ENCODE assay signal across 8 mouse cellular contexts in the genomic region with DNA sequence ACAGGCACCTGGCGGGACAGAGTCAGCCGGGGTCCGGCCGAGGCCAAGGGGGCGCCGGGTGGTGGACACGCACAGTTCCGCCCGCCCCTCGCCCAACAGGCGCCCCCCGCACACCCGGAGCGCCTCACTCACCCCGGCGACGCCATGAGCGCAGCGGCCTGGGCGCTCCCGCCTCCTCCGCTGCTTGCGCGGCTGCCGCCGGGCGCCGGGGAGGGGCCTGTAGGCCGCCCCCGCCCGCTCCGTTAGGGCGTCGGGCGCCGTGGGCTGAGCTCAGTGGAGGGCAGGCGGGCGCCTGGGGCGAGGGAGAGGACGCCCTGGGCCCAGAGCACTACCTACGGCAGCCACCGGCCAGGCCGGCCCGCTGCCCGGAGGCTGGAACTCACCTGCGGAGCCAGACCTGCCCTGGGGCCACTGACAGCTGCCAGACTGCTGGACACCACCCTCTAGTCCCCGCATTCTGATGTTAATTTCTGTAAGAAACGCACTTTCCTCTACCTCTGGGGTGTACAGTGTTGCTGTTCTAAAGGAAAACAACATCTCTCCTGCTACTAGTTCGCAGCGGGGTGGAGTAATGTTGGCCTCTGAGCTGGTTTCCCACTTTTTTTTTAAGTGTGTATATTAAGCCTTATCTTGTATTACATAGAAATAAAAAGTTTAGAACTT. TPM values are rescaled to one million over a fixed set of nuclear protein-coding genes. Genes with fewer than 3 reads are reported as not detected.
DNase-seq lines count a peak whose midpoint lies in the region; ATAC-seq and TF ChIP-seq lines count a peak whose summit lies in the region.

No protein-coding gene starts in this region.

- TF ChIP-seq CTCF in left cerebral cortex, adult 2 months (IDR thresholded peaks at IDR 0.05) = no peak

- peak overlapping the region; percentile 93 for H3K4me3 ChIP-seq in hindbrain, embryonic 14.5 days (replicated peaks; ENCODE audit: low read length)
- peak overlapping the region; percentile 97 for H3K4me3 ChIP-seq in left cerebral cortex, adult 2 months

- H3K27ac ChIP-seq in hindbrain, embryonic 14.5 days = peak overlapping the region; percentile 79
- peak overlapping the region; percentile 95 for H3K27ac ChIP-seq in left cerebral cortex, adult 2 months

- intact Hi-C loops in left cerebral cortex, adult 2 months (cut with DNase I) = loop anchor here (1.0 to 2.0 kb wide), 2 partner anchors 21 to 48 kb away; a partner anchor contains a TSS

- no peaks in the 10 kb centered on the region for H3K36me3 ChIP-seq in hindbrain, embryonic 14.5 days (replicated peaks; ENCODE audit: control insufficient read depth, insufficient read depth)

- peak; percentile 42 for DNase-seq in WW6 (ENCODE audit: low read depth, low spot score)
- peak; percentile 66 to 76 for DNase-seq in cerebellum, postnatal 14 days
- peak; percentile 75 to 76 for DNase-seq in frontal cortex, postnatal 36 days (ENCODE audit: low spot score in 2 of 2)
- peak; percentile 72 for DNase-seq in hindbrain, embryonic 14.5 days (ENCODE audit: low spot score)
- peak; percentile 80 to 81 for DNase-seq in left cerebral cortex, adult 2 months (ENCODE audit: extremely low spot score in 1 of 2, low spot score in 2 of 2)
- peak; percentile 85 to 90 for DNase-seq in lung, postnatal 4 days
- DNase-seq in retina, postnatal 1 day = peak; percentile 80
- DNase-seq in thymus, postnatal 36 days = peak; percentile 83 to 88

- no peaks in the 10 kb centered on the region for H3K9me3 ChIP-seq in hindbrain, embryonic 14.5 days (ENCODE audit: control insufficient read depth, low read length)

- 1% methylated on average over 46 of the region's 50 CpGs for WGBS in hindbrain, embryonic 14.5 days

- H3K4me1 ChIP-seq in hindbrain, embryonic 14.5 days (replicated peaks; ENCODE audit: control insufficient read depth, insufficient read depth, low read length) = peaks cover 11% of the 10 kb centered on the region

- peak overlapping the region; percentile 91 for H3K4me2 ChIP-seq in hindbrain, embryonic 14.5 days (replicated peaks)

- no peaks in the 10 kb centered on the region for H3K27me3 ChIP-seq in hindbrain, embryonic 14.5 days (ENCODE audit: control insufficient read depth, insufficient read depth, low read length)

- ATAC-seq in hindbrain, embryonic 14.5 days (ENCODE audit: low FRiP score) = peak; percentile 92

- H3K9ac ChIP-seq in hindbrain, embryonic 14.5 days = peak overlapping the region; percentile 98

RNA-seq across cellular contexts. Expression of a gene that starts 21.1 kb away (rescaled TPM):
- polyA plus RNA-seq in hindbrain, embryonic 14.5 days (2014; fragmentation: Nextera tagmentation; extraction: Ambion mirVana) = 26.2 and 26.8 TPM in 2 replicates
- 10 to 100 TPM; 67.7 to 71.0 TPM for total RNA-seq in left cerebral cortex, adult 2 months (2021)

RNA-seq across cellular contexts. Expression of a gene that starts 25.6 kb away (rescaled TPM):
- polyA plus RNA-seq in hindbrain, embryonic 14.5 days (2014; fragmentation: Nextera tagmentation; extraction: Ambion mirVana) = 186 and 224 TPM in 2 replicates
- total RNA-seq in left cerebral cortex, adult 2 months (2021) = 10 to 100 TPM; 54.9 to 67.2 TPM

RNA-seq across cellular contexts. Expression of a gene that starts 47.2 kb away (rescaled TPM):
- polyA plus RNA-seq in hindbrain, embryonic 14.5 days (2014; fragmentation: Nextera tagmentation; extraction: Ambion mirVana) = 133 TPM in 2 replicates
- total RNA-seq in left cerebral cortex, adult 2 months (2021) = 10 to 100 TPM; 68.0 to 68.4 TPM

Comparison
In these comparisons a context has a peak if more than half of its experiments do, and no peak if none do; other contexts are left out.
1. Peak in every context shown above with its lines: DNase-seq, ATAC-seq, H3K4me3 ChIP-seq and H3K27ac ChIP-seq.